Mouse (Mus musculus): ENCODE measurements around the gene Glyr1.

Glyr1 gene

GRCm38 (mm10) chr16:5049774-5050234, at the start of gene Glyr1, which contains the start of gene Ubn1:
Gene Glyr1, minus strand, starts transcription at chr16:5049863.
Gene Ubn1, plus strand, starts transcription at chr16:5050057.
- DNase-seq (ENCODE audit: low spot score in 2 of 2), result peak; percentile 98 to 99

GRCm38 (mm10) chr16:5096504-5096903, 46.8 kb upstream of the Glyr1 start:
- no peak for DNase-seq (ENCODE audit: low spot score in 2 of 2)

GRCm38 (mm10) chr16:5093285-5093684, 43.6 kb upstream of the Glyr1 start:
- no peak for DNase-seq (ENCODE audit: low spot score in 2 of 2)

GRCm38 (mm10) chr16:5089021-5089420, 39.4 kb upstream of the Glyr1 start:
- DNase-seq (ENCODE audit: low spot score in 2 of 2), result no peak

GRCm38 (mm10) chr16:5086179-5086578, 36.5 kb upstream of the Glyr1 start:
- no peak for DNase-seq (ENCODE audit: low spot score in 2 of 2)

- no peak for DNase-seq (ENCODE audit: low spot score in 2 of 2)
Measured at GRCm38 (mm10) chr16:5085196-5085595, 35.5 kb upstream of the Glyr1 start.

GRCm38 (mm10) chr16:5074341-5074740, 24.7 kb upstream of the Glyr1 start:
- DNase-seq (ENCODE audit: low spot score in 2 of 2), result peak in 1 of 2 experiments; percentile 20

- peak in 1 of 2 experiments; percentile 22 for DNase-seq (ENCODE audit: low spot score in 2 of 2)
Measured at GRCm38 (mm10) chr16:5071974-5072373, 22.3 kb upstream of the Glyr1 start.

- peak in 1 of 2 experiments; percentile 47 for DNase-seq (ENCODE audit: low spot score in 2 of 2)
Measured at GRCm38 (mm10) chr16:5070321-5070720, 20.7 kb upstream of the Glyr1 start.

GRCm38 (mm10) chr16:5063472-5063871, 13.8 kb upstream of the Glyr1 start:
- DNase-seq (ENCODE audit: low spot score in 2 of 2), result no peak

GRCm38 (mm10) chr16:5058114-5058513, 8.5 kb upstream of the Glyr1 start:
- no peak for DNase-seq (ENCODE audit: low spot score in 2 of 2)

GRCm38 (mm10) chr16:5050251-5051110, 818 bp upstream of the Glyr1 start:
- peak; percentile 18 to 72 for DNase-seq (ENCODE audit: low spot score in 2 of 2)

GRCm38 (mm10) chr16:5049182-5049773, 385 bp downstream of the Glyr1 start:
- no peak for DNase-seq (ENCODE audit: low spot score in 2 of 2)

- no peak for DNase-seq (ENCODE audit: low spot score in 2 of 2)
Measured at GRCm38 (mm10) chr16:5045322-5045721, 4.3 kb downstream of the Glyr1 start.

- DNase-seq (ENCODE audit: low spot score in 2 of 2), result no peak
Measured at GRCm38 (mm10) chr16:5036649-5037234, 12.9 kb downstream of the Glyr1 start.

- DNase-seq (ENCODE audit: low spot score in 2 of 2), result no peak
Measured at GRCm38 (mm10) chr16:5035591-5035990, 14.1 kb downstream of the Glyr1 start.

GRCm38 (mm10) chr16:5029847-5030246, 19.8 kb downstream of the Glyr1 start:
- no peak for DNase-seq (ENCODE audit: low spot score in 2 of 2)

- DNase-seq (ENCODE audit: low spot score in 2 of 2), result no peak
Measured at GRCm38 (mm10) chr16:5024021-5024420, 25.6 kb downstream of the Glyr1 start.

- no peak for DNase-seq (ENCODE audit: low spot score in 2 of 2)
Measured at GRCm38 (mm10) chr16:5014578-5014977, 35.1 kb downstream of the Glyr1 start.

GRCm38 (mm10) chr16:5013054-5013838, 36.4 kb downstream of the Glyr1 start, which contains the start of gene Rogdi:
Gene Rogdi, minus strand, starts transcription at chr16:5013553.
- DNase-seq (ENCODE audit: low spot score in 2 of 2), result peak; percentile 98 to 99
